Mouse (Mus musculus) adrenal gland, postnatal 14 days (tissue): ENCODE data around the gene Sh3glb2. TPM values are rescaled to one million over a fixed set of nuclear protein-coding genes. Genes with fewer than 3 reads are reported as not detected.
A peak's percentile ranks its signal among the peaks of the same experiment; 100 is the strongest.

Experiments
- DNase-seq: peaks from one replicate; pipeline ENCODE4 v3.0.0; 2021; ENCODE audit warnings: mixed read lengths
- total RNA-seq: library from RNA; stranded (reverse); gene quantifications from 2 replicates; pipeline ENCODE4 v1.2.3, GENCODE M21; 2021

Sh3glb2 gene
- total RNA-seq, 1 experiment from 2014 or later, result 73.2 TPM

DNA sequence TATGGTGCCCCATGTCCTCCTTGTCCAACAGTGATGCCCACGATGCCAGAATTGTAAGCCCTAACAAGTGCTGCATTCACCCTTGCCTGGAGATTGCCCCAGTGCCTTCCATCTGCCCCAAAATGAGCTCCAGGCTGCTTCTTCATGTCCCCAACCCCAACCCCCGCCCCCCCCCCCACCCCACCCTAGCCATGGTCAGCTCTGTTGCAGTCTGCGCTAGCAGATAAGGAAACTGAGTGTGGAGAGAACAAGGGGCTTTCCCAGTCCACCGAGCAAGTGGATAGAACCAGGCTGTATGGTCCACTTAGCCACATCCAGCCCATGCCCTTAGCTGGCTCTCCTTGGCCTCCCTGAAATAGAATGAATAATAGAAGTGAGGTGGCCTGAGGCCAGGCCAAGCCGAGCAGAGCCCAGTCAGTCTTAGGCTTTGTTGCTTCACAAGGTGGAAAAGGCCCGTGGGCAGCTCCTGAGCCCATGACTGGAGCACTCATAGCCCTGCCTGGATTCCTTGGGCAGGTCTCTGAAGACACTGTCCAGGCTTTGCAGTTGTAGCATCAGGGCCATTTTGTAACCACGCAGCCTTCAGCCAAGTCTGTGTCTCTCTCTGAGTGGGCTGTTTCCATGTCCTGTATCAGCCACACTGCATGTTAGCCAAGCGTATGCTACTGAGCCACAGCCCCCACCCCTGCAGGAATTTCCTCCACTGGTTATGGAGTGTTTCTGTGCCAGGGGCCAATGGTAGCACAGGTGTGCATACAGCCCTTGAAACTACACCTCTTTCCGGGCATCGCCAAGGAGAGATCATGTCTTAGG is 21.6 kb upstream of the Sh3glb2 start:
- peak; percentile 58 for DNase-seq

DNA sequence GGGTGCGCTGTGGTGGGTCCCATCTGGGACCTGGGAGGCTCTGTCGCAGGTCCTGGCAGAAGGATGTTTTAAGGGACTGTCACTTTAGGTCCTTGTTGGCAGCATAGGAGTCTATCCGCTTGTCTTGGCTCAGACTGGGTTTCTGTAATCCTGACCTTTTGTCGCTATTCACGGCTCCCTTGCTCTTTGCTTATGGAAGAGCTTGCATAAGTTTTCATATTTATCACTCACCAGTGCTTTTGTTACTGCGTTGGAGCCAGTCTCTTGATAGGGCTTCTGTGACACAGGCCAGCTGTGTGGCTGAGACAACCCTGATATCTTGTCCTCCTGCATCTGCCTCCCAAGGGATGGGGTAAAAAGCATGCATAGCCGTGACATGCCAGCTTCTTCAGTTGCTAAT is 20.2 kb upstream of the Sh3glb2 start:
- DNase-seq, result peak; percentile 44

DNA sequence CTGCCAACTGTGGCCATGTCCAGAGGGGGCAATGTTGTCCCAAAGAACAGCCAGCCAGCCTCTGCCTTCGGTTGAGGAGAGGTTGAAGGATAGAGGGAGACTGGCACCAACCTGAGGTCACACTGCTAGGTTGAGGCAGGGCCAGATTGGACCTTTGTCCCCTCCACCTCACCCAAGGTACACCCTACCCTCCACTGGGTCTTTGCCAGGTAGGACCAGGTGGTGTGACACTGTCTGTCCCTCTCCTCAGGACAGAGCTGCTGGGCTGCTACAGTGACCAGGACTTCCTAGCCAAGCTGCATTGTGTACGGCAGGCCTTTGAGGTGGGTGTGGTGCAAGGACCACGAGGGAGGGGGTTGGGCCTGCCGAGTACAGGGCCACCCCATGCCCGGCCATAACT is 18.6 kb upstream of the Sh3glb2 start:
- DNase-seq, result no peak

DNA sequence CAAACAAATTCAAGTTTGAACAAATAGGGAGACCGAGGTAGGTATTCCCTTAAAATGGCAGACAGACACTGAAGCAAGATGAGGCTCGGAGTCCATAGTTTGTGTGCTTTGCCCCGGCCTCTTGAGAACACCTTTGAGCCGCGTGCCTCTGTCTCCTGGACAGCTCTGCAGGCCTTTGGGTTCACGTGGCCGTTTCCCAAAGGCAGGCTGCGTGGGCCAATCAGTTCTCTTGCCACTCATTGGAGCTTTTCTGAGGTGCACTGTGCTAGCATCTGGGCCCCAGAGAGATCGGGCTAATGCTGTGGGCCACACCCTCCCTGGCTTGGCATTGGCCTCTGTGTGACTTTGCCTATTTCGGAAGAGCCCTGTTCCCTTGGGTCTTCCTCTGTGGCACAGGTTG is 16.8 kb upstream of the Sh3glb2 start:
- DNase-seq, result peak; percentile 65

DNA sequence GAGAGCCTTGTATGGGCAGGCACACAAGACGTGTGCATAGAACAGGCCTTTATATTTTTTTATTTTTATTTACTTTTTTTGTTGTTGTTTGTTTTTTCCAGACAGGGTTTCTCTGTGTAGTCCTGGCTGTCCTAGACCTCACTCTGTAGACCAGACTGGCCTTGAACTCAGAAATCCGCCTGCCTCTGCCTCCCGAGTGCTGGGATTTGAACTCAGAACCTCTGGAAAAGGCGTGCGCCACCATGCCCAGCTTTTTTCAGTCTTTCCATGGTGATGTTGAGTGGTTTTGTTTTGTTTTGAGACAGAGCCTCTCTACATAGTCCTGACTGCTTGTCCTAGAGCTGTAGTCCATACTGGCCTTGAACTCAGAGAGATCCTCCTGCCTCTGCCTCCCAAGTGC is 13.6 kb upstream of the Sh3glb2 start:
- DNase-seq, result no peak

DNA sequence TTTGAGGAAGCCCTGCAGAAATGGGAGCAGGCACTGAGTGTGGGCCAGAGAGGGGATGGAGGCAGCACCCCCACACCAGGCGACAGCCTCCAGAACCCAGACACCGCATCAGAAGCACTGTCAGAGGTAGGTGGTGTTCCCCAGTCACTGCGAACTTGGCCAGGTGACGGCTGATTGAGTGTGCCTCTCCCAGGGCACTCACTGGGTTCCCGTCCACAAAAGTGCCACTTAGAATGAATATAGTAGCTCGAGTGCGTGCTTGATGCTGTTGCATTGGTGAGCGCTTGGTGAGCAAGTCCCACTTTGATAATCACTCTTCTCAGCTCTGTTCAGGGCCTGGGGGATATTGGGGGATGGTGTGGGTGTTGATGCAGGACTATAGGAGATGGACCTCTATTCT is 12.4 kb upstream of the Sh3glb2 start:
- DNase-seq, result no peak

DNA sequence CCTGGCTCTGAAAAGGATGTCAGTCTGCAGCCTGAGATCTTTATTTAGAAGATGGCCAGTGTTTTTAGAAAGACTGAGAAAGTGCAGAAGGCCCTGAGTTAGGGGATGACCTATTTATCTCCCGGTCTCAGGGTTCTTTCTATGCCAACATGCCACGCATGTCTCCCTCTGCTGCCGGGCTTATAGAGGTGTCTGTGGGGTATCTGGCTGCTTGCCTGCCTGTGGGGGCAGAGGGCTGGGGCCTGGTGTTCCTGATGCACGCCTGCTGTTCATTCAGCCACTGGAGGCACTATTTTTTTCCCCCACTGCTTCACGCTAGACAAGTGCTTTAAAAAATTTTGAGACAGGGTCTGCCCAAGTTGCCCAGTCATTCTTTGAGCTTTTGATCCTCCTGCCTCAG is 7.1 kb upstream of the Sh3glb2 start:
- DNase-seq, result peak; percentile 43

DNA sequence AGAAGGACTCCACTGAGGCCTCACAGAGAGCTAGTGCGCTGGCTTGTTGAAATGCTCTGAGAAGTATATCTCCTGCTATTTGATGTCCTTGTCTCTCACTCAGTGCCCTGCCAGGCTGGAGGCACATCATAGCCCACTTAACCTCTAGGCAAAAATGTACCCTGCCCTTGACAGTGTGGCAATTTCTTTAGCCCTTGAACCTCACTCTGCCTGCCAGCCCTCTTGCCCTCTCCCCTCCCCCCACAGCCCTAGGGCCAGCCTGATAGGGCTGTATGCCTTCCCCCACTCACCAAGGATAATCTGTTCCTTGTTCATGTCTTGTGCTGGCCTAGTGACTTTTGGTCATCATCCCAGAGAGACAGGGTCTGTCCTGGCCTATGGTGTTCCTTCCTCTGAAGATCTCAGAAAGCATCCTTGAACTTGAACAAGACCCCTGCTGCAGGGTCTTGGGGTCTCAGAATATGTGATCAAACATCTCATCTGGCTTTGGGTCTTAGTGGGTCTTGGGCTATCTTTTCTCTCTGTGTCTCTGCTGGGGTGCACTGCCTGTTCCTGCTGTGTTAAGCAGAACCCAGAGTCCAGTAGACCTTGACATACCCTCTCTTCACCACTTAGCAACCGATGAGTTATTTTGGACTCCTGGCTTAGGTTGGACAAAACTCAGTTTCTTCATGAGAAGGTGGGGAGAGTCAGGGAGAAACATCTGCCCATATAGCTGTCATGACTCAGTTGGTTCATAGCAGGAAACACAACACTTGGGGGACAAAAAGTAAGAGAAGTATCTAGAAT is 6.3 kb upstream of the Sh3glb2 start:
- DNase-seq, result peak; percentile 62

DNA sequence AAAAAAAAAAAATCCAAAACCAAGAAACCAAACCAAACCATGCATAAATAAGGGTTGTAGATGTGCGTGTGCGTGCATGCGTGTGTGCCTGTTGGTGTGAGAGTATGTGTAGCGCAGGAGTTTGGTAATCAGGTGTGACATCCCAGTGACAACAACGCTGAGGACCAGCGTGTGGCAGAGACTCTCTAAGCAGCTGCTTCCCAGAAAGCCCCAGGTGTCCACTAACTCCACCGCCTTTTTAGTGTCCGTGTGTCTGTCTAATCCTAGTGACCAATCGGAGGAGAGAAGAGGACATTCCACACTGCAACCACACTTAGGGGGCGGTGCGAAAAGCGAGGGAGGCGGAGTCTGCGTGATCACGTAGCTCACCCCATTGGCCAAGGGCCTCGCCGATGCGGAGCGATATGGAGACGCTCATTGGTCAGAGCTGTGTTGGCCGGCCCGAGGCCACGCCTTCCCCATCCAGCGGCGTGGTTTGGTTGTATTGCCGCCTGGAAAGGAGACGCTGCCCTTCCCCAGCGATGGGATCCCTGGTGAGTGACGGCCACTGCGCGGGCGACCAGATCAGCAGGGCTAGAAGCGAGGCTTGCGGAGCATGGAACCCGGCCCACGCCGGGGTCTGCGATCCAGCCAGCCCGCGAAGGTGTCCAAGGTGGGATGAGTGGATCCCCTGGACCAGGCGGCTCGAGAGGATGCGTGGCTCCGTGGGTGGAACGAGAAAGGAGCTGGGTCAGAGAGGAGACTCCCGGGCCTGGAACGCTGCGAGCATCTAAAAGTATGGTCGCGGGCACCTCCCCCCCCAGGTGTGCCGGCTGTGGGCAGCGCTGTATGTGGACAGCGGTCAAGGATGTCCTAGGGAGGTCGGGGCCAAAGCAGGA is 4.9 kb upstream of the Sh3glb2 start, which contains the start of gene Miga2:
Gene Miga2, plus strand, starts transcription at position 461 of the 878 bp plus-strand sequence.
- peak; percentile 99 for DNase-seq

DNA sequence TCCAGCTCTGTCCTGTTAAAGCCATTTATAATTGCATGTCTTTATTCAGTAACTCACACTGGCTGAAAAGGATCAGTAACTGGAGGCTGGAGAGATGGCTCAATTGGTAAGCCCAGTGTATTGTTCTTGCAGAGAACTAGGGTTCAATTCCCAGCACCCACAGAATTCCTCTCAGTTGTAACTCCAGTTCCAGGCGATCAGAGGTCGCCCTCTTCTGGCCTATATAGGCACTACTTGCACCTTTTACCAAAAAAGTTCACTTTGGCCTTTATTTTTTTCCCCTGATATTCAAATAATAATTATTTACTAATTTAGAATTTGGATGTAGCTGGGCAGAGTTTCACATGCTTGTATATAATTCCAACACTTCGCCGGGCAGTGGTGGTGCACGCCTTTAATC is 3.7 kb upstream of the Sh3glb2 start:
- DNase-seq, result no peak

DNA sequence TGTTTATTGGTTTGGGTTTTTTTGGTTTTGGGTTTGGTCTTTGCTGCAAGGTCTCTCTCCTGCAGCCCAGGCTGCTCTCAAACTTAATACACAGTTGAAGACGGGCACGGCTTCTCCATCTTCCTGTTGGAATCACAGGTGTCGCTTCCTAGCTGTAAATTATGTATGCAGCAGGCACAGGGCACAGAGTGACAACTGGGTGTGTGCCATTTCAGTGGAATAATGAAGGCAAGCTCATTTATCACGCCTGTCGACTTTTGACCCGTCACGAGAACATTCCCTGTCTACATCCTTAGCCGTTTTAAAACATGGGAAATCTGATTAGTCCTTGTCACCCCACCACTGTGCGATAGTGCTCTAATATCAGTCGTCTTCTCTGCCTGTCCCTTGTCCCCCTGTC is 1.5 kb upstream of the Sh3glb2 start:
- DNase-seq, result no peak

DNA sequence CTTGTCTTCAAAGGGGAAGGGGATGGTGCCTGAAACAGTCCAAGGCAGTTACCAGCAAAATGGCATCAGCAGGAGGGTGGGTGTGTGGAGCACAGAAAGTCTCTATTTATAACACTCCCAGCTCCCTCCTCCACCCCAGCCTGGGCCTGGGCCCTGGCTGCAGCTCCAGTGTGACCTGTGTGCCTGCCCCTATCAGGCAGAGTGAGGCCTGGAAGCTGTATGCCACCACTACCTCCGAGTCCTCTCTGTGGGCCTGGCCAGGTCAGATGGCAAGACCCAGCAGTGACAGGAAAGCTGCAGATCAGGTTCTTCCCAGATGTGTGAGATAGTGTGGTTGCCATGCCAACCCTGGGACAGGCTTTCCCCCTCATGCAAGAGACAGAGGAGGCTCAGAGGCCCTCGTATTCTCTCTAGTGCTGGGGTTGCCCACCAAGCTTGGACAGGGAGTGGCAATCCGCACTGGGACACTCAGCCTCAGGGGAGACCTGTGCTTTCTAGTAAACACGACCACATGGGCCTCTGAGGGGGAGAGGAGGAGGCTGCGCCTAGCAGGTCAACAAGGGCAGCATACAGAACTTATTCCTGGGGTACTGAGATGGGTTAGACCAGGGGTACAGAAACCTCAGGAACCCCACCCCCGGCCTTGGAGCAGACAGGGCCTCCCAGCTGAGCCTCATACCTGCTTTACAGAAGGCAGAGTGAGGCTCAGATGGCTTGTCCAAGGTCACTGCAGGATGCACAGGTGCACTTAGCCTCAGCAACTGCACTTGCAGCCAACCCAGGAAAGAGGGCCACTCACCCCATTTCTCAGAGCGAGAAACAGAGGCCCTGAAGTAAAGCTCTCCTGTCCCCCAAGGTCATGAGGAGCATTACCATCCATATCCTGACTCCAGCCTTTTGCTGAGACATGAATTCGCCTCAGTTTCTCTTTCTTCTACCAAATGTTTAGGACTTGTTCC is 1.3 kb downstream of the Sh3glb2 start:
- DNase-seq, result peak; percentile 39

DNA sequence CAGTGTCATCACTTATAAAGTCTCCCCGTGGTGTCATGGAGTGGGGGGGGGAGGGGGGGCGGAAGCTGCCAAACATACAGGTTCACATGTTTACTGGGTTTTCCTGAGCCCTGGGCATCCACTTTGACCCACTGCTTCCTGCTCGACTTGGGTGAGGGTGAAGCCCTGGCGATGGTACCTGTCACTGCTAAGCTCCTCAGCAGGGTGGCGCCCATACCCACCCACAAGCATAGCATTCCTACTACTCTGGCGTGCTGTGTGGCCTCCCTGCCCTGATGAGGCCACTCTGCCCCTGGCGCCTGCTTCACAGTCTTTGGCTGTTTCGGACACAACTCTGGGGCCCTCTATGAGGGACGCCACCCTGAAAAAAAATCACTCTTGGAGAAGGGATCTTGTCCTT is 2.2 kb downstream of the Sh3glb2 start:
- no peak for DNase-seq

DNA sequence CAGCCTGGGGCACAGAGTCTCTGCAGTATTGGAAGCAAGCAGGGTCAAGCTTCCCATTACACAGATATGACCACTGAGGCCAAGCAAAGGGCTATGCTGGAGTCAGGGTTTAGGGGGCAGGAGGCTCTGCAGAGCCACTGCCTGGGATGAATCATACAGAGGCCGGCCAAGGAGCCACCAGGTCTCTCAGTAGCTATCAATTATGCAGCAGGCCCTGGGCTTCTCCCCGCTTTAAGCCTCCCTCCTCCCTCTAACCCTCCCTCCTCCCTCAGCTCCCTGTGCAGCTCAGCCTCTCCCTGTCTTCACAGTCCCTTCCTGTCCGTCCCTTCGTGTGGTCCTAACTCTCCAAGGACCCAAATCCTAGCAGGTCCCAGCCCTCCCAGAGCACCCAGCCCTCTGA is 2.9 kb downstream of the Sh3glb2 start:
- peak; percentile 45 for DNase-seq

DNA sequence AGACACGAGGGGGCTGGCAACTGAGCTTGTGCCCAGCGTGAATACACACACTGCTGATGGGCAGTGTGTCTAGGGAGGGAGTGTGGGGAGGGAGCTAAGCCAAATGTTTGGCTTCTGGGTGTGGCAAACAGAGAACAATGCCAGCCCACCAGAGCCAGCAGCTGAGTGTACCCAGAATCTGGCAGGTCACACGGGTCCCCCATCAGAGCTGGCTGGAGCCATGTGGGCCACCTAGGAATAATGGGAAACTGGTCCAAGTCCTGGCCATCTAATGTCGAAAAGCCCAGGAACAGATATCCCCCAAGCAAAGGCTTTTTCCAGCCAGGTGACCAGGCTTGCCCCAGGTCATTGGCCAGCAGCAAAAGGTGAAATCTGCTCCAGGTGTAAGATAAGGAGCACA is 3.3 kb downstream of the Sh3glb2 start:
- no peak for DNase-seq

DNA sequence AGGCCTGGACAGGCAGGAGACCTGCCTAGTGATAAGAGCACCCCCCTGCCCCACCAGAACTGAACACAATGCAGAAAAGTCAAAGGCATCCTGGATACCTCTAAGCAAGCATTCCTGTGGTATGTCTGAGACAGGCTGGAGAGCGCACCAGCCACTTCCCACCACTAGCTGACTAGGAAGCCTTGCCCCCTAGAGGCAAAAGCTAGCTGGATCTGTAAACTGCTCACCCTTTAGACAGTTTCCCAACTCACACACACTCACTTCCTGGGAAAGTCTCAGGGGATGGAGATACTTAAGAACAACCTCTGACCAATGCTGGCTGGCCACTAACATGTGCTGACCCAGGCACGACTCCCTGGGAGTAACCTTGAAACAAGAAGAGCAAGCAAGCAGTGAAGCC is 8.0 kb downstream of the Sh3glb2 start:
- peak; percentile 67 for DNase-seq

DNA sequence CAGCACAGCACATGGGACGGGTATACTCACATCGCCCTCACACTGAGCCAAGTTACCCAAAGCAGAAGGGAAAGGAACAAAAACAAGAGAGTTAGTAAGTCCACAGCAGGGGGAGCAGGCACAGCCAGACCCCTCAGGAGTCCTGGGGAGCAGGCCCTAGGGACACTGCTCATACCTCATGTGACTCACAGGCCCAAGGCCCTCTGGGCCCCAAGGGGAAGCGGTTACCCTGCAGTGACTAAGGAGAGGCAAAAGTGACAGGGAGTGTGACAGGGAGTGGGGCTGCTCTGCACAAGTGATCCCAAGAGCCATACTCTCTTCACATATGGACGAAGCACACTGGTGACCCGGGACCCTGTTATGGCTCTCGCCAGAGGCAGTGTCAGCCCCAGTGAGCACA is 9.9 kb downstream of the Sh3glb2 start:
- peak; percentile 74 for DNase-seq

DNA sequence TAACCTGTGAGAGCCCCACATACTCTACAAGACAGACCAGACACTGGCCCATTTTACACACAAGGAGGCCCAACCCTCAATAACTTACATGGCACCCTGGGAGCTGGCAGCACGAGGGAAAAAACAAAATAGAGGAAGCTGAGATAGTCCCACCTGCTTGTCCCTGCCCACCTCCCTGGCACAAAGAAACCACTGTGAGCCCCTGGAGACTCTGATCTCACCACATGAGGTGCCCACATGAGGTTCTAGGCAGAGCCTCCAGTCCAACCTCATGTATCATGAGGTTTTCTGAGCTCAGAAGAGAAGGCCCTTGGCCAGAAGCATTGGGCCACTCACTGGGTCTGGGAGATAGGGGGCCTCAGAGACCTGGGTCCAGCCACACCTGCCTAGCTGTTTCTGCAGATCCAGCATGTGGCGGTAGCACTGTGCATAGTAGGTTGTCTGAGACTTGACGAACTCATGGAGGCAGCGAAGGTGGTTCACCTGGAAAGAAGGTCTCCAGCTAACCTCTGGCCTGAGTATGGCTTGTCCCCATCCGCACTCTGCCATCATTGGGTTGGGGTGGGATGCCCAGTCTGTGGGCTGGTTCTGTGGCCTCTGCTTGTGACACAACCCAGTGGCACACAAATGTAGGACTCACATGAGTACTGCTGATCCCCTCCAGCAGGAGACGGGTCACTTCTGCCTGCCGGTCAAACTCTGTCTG is 13.0 kb downstream of the Sh3glb2 start:
- DNase-seq, result no peak

DNA sequence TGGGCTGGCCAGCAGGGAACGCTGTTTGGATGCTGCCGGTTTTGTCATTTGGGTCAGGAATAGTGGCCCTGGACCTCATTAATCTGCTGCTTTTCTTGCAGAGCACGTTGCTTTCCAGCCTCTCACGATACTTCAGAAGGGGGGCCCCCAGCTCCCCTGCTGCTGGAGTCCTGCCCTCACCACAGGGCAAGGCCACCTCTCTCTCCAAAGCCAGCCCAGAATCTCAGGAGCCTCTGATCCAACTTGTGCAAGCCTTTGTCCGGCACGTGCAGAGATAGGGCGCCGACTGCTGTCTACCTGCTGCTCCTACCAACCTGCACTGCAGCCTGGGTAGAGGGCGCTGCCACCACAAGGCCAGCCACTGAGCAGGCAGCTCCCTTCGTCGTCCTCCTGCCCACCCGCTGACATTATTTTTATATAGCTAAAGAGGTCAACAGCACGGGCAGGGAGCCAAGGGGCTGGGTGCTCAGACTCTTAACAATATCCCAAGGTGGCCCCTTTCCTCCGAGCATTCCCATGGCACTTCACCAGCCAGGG is 15.5 kb downstream of the Sh3glb2 start:
- peak; percentile 87 for DNase-seq

DNA sequence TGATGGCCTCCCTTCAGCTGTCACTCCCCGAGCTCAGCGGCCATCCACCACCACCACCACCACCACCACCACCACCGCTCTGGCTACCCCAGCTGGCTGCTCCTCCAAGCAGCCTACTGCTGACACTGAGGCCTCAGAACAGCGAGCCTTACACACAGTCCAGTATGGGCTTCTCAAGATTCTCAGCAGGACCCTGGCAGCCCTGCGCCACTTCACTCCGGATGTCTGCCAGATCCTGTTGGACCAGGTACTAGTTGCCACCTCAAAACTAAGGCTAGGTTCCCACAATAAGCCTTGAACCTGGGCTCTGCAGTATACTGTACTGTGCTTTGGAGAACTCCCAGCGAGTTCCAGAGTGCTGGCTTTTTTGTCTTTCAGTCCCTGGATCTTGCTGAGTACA is 16.6 kb downstream of the Sh3glb2 start:
- no peak for DNase-seq
